In genomic region chr1:75455948-75456347, GRCm38 (mm10) we compare ENCODE assay signal across 14 mouse cellular contexts. TPM values are rescaled to one million over a fixed set of nuclear protein-coding genes. Genes with fewer than 3 reads are reported as not detected.
DNase-seq lines count a peak whose midpoint lies in the region; ATAC-seq and TF ChIP-seq lines count a peak whose summit lies in the region.
"Had no signal": no experiment of that assay in that cellular context is flagged by ENCODE, and none has a peak within 500 bp of the region (broad histone marks: within the 10 kb centered on the region; RNA-seq: fewer than 3 reads in every experiment).

No protein-coding gene starts in this region.

- H3K9ac ChIP-seq in forebrain, embryonic 13.5 days, result no peak overlapping the region
- no peak overlapping the region for H3K9ac ChIP-seq in hindbrain, embryonic 15.5 days
- H3K9ac ChIP-seq in midbrain, embryonic 16.5 days (ENCODE audit: low read depth, low read length), result 0 out of 2 replicates have a peak overlapping the region, but pooled peaks have one; percentile 11
- H3K9ac ChIP-seq: limb, embryonic 12.5 days had no signal

- no peaks in the 10 kb centered on the region for H3K9me3 ChIP-seq in forebrain, embryonic 13.5 days (replicated peaks)
- no peaks in the 10 kb centered on the region for H3K9me3 ChIP-seq in hindbrain, embryonic 15.5 days
- no peaks in the 10 kb centered on the region for H3K9me3 ChIP-seq in midbrain, embryonic 16.5 days (replicated peaks; ENCODE audit: control insufficient read depth, low read length, poor library complexity, severe bottlenecking)
- H3K9me3 ChIP-seq: limb, embryonic 12.5 days had no signal

- no peak overlapping the region for H3K4me3 ChIP-seq in forebrain, embryonic 13.5 days
- no peak overlapping the region for H3K4me3 ChIP-seq in hindbrain, embryonic 15.5 days
- no peak overlapping the region for H3K4me3 ChIP-seq in midbrain, embryonic 16.5 days (ENCODE audit: low read depth, low read length)
- no peak overlapping the region for H3K4me3 ChIP-seq in lung, adult 2 months (replicated peaks; ENCODE audit: extremely low read depth, low read depth, low read length)
- H3K4me3 ChIP-seq: limb, embryonic 12.5 days had no signal

- DNase-seq in MN1 (ENCODE audit: low spot score), result peak; percentile 40
- no peak for DNase-seq in kidney, postnatal 10 days
- DNase-seq in lung, adult 2 months, result no peak
- DNase-seq in cerebellum, adult 11 months, result no peak
- no peak for DNase-seq in thymus, postnatal 25 days
- DNase-seq: adrenal gland, adult 8-10 months; layer of hippocampus, postnatal 36 days; lung, postnatal 4 days had no signal

- no peak overlapping the region for H3K27ac ChIP-seq in forebrain, embryonic 13.5 days
- no peak overlapping the region for H3K27ac ChIP-seq in hindbrain, embryonic 15.5 days (replicated peaks)
- H3K27ac ChIP-seq in midbrain, embryonic 16.5 days (ENCODE audit: low read length), result peak overlapping the region; percentile 55
- H3K27ac ChIP-seq: kidney, postnatal 0 days; limb, embryonic 12.5 days had no signal

- peaks cover 73% of the 10 kb centered on the region for H3K27me3 ChIP-seq in forebrain, embryonic 13.5 days
- peaks cover 8% of the 10 kb centered on the region; the same call in 1 of the 2 replicates for H3K27me3 ChIP-seq in hindbrain, embryonic 15.5 days
- H3K27me3 ChIP-seq in midbrain, embryonic 16.5 days (ENCODE audit: control insufficient read depth, insufficient read depth, low read depth, low read length), result no peaks in the 10 kb centered on the region

- H3K4me1 ChIP-seq in forebrain, embryonic 13.5 days, result peaks cover 50% of the 10 kb centered on the region
- peaks cover 62% of the 10 kb centered on the region for H3K4me1 ChIP-seq in hindbrain, embryonic 15.5 days (replicated peaks)
- H3K4me1 ChIP-seq in midbrain, embryonic 16.5 days (ENCODE audit: control insufficient read depth, insufficient read depth, low read length), result peaks cover 28% of the 10 kb centered on the region
- H3K4me1 ChIP-seq in lung, adult 2 months (ENCODE audit: control insufficient read depth, insufficient read depth, low read length), result 0 out of 2 replicates have a peak, but pooled peaks cover 5% of the 10 kb centered on the region

- H3K4me2 ChIP-seq in forebrain, embryonic 13.5 days, result no peak overlapping the region
- H3K4me2 ChIP-seq in hindbrain, embryonic 15.5 days, result no peak overlapping the region
- H3K4me2 ChIP-seq in midbrain, embryonic 16.5 days (ENCODE audit: low read length), result peak overlapping the region; percentile 13
- H3K4me2 ChIP-seq: limb, embryonic 12.5 days had no signal

- 16% methylated on average over 5 of the region's 5 CpGs for WGBS in forebrain, embryonic 13.5 days
- 20% methylated on average over 5 of the region's 5 CpGs for WGBS in hindbrain, embryonic 15.5 days
- 12% methylated on average over 5 of the region's 5 CpGs for WGBS in midbrain, embryonic 16.5 days
- 44% methylated on average over 5 of the region's 5 CpGs for WGBS in lung, adult 2 months

- no peaks in the 10 kb centered on the region for H3K36me3 ChIP-seq in forebrain, embryonic 13.5 days (ENCODE audit: poor library complexity, severe bottlenecking)
- no peaks in the 10 kb centered on the region for H3K36me3 ChIP-seq in hindbrain, embryonic 15.5 days
- no peaks in the 10 kb centered on the region for H3K36me3 ChIP-seq in midbrain, embryonic 16.5 days (ENCODE audit: control insufficient read depth, insufficient read depth, low read length)
- H3K36me3 ChIP-seq: limb, embryonic 12.5 days had no signal

- no peak for TF ChIP-seq POLR2A in lung, adult 2 months (IDR thresholded peaks at IDR 0.05; ENCODE audit: borderline replicate concordance, extremely low read depth, low read depth, low read length)

- ATAC-seq in forebrain, embryonic 13.5 days, result peak; percentile 31; the same call in 1 of the 2 replicates
- ATAC-seq in hindbrain, embryonic 15.5 days (ENCODE audit: low FRiP score, low read depth), result peak; percentile 13; the same call in 1 of the 2 replicates
- ATAC-seq in midbrain, embryonic 16.5 days, result no peak
- ATAC-seq: inflammation-experienced regulatory T-cells, adult 6 months had no signal

- no peak for TF ChIP-seq CTCF in lung, adult 2 months (IDR thresholded peaks at IDR 0.05; ENCODE audit: insufficient read depth, low read length)

RNA-seq across cellular contexts. Expression of gene Asic4, which starts 5.7 kb away (rescaled TPM):
- 4.0 and 5.4 TPM in 2 replicates for polyA plus RNA-seq in forebrain, embryonic 13.5 days (2015; fragmentation: Nextera tagmentation; extraction: Ambion mirVana)
- 21.2 and 22.8 TPM in 2 replicates for polyA plus RNA-seq in hindbrain, embryonic 15.5 days (2015; fragmentation: Nextera tagmentation; extraction: Ambion mirVana)
- 45.4 and 54.8 TPM in 2 replicates for polyA plus RNA-seq in midbrain, embryonic 16.5 days (2015; fragmentation: Nextera tagmentation; extraction: Ambion mirVana)
- 0.05 TPM in 1 of 2 replicates, not detected in the other for polyA plus RNA-seq in lung, adult 2 months (2012; rRNA removed)
- polyA plus RNA-seq: inflammation-experienced regulatory T-cells, adult 6 months had no signal

RNA-seq across cellular contexts. Expression of gene Gmppa, which starts 20.2 kb away (rescaled TPM):
- polyA plus RNA-seq in forebrain, embryonic 13.5 days (2015; fragmentation: Nextera tagmentation; extraction: Ambion mirVana), result 53.7 and 62.7 TPM in 2 replicates
- polyA plus RNA-seq in hindbrain, embryonic 15.5 days (2015; fragmentation: Nextera tagmentation; extraction: Ambion mirVana), result 73.8 and 79.0 TPM in 2 replicates
- 79.7 and 81.3 TPM in 2 replicates for polyA plus RNA-seq in midbrain, embryonic 16.5 days (2015; fragmentation: Nextera tagmentation; extraction: Ambion mirVana)
- polyA plus RNA-seq in lung, adult 2 months (2012; rRNA removed), result 106 and 125 TPM in 2 replicates

RNA-seq across cellular contexts. Expression of gene Chpf, which starts 23.2 kb away (rescaled TPM):
- 16.9 and 18.6 TPM in 2 replicates for polyA plus RNA-seq in forebrain, embryonic 13.5 days (2015; fragmentation: Nextera tagmentation; extraction: Ambion mirVana)
- 46.1 and 53.4 TPM in 2 replicates for polyA plus RNA-seq in hindbrain, embryonic 15.5 days (2015; fragmentation: Nextera tagmentation; extraction: Ambion mirVana)
- polyA plus RNA-seq in midbrain, embryonic 16.5 days (2015; fragmentation: Nextera tagmentation; extraction: Ambion mirVana), result 34.8 and 37.5 TPM in 2 replicates
- 89.7 and 127 TPM in 2 replicates for polyA plus RNA-seq in lung, adult 2 months (2012; rRNA removed)

RNA-seq across cellular contexts. Expression of gene Tmem198, which starts 23.4 kb away (rescaled TPM):
- polyA plus RNA-seq in forebrain, embryonic 13.5 days (2015; fragmentation: Nextera tagmentation; extraction: Ambion mirVana), result 34.0 and 35.5 TPM in 2 replicates
- 45.2 and 49.9 TPM in 2 replicates for polyA plus RNA-seq in hindbrain, embryonic 15.5 days (2015; fragmentation: Nextera tagmentation; extraction: Ambion mirVana)
- 52.0 and 56.7 TPM in 2 replicates for polyA plus RNA-seq in midbrain, embryonic 16.5 days (2015; fragmentation: Nextera tagmentation; extraction: Ambion mirVana)
- 5.2 and 7.4 TPM in 2 replicates for polyA plus RNA-seq in lung, adult 2 months (2012; rRNA removed)

RNA-seq across cellular contexts. Expression of gene Obsl1, which starts 50.3 kb away (rescaled TPM):
- 15.5 and 17.2 TPM in 2 replicates for polyA plus RNA-seq in forebrain, embryonic 13.5 days (2015; fragmentation: Nextera tagmentation; extraction: Ambion mirVana)
- 28.1 and 34.9 TPM in 2 replicates for polyA plus RNA-seq in hindbrain, embryonic 15.5 days (2015; fragmentation: Nextera tagmentation; extraction: Ambion mirVana)
- polyA plus RNA-seq in midbrain, embryonic 16.5 days (2015; fragmentation: Nextera tagmentation; extraction: Ambion mirVana), result 23.1 and 24.2 TPM in 2 replicates
- 20.7 and 26.1 TPM in 2 replicates for polyA plus RNA-seq in lung, adult 2 months (2012; rRNA removed)
- polyA plus RNA-seq: inflammation-experienced regulatory T-cells, adult 6 months had no signal
